Mouse (Mus musculus): ENCODE data around the gene Atf7.
"Not testable (repeated sequence)": the region's sequence is repeated elsewhere in the genome, so short reads cannot be mapped to it uniquely, and the experiment has no call there.

The Atf7 gene

DNA sequence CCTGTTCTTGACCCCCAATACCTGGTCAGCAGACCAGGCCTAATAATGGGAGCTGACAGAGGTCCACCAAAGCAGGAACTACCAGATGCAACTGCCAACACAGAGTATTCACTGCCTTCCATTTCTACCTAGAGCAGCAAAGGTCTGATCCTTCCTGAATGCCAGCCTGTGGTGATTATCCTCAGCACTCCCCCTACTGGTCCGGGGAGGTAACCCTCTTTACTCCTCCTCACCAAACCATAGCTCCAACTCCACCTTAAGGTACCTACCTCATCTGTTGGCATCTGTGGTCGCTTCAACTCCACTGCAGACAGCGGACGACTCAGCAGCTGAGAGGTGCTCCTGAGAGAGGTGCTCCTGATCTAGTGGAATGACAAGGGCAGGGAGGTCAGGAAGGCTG is 40.2 kb upstream of the Atf7 start:
- Histone ChIP-seq H3K27me3 (ENCODE audit: insufficient read depth, low read length) (no peaks in the 10 kb centered on the region), H3K4me3 (replicated peaks; ENCODE audit: low read length) (no peak overlapping the region), H3K36me3 (ENCODE audit: insufficient read depth, low read length) (peaks cover 92% of the 10 kb centered on the region), H3K9me3 (ENCODE audit: low read length) (no peaks in the 10 kb centered on the region), H3K4me1 (replicated peaks; ENCODE audit: low read depth, low read length) (peaks cover 52% of the 10 kb centered on the region)
- TF ChIP-seq CTCF (conservative IDR thresholded peaks at IDR 0.05; ENCODE audit: low read length) = peak; percentile 81
- no peak for TF ChIP-seq NANOG (IDR thresholded peaks at IDR 0.05; ENCODE audit: borderline replicate concordance, low read length)
- TF ChIP-seq POU5F1 (IDR thresholded peaks at IDR 0.05; ENCODE audit: borderline replicate concordance, low read length) = no peak

- no peak overlapping the region for H3K4me3 ChIP-seq (replicated peaks; ENCODE audit: low read length)
- peaks cover 52% of the 10 kb centered on the region for H3K4me1 ChIP-seq (replicated peaks; ENCODE audit: low read depth, low read length)
- no peaks in the 10 kb centered on the region for H3K9me3 ChIP-seq (ENCODE audit: low read length)
- TF ChIP-seq NANOG (IDR thresholded peaks at IDR 0.05; ENCODE audit: borderline replicate concordance, low read length) (no peak), POU5F1 (IDR thresholded peaks at IDR 0.05; ENCODE audit: borderline replicate concordance, low read length) (no peak), CTCF (conservative IDR thresholded peaks at IDR 0.05; ENCODE audit: low read length) (no peak)
- H3K27me3 ChIP-seq (ENCODE audit: insufficient read depth, low read length) = no peaks in the 10 kb centered on the region
- H3K36me3 ChIP-seq (ENCODE audit: insufficient read depth, low read length) = peaks cover 96% of the 10 kb centered on the region
These were observed 38.6 kb upstream of the Atf7 start for GRCm38 (mm10) chr15:102663825-102664224.

GRCm38 (mm10) chr15:102662601-102663000 is 37.3 kb upstream of the Atf7 start:
- peaks cover 84% of the 10 kb centered on the region for H3K36me3 ChIP-seq (ENCODE audit: insufficient read depth, low read length)
- peaks cover 45% of the 10 kb centered on the region for H3K4me1 ChIP-seq (replicated peaks; ENCODE audit: low read depth, low read length)

GRCm38 (mm10) chr15:102657926-102658381 is 32.7 kb upstream of the Atf7 start:
- Histone ChIP-seq H3K4me3 (replicated peaks; ENCODE audit: low read length) (no peak overlapping the region), H3K27me3 (ENCODE audit: insufficient read depth, low read length) (no peaks in the 10 kb centered on the region; the same call in 1 of the 2 replicates), H3K9me3 (ENCODE audit: low read length) (no peaks in the 10 kb centered on the region), H3K36me3 (ENCODE audit: insufficient read depth, low read length) (peaks cover 38% of the 10 kb centered on the region), H3K4me1 (replicated peaks; ENCODE audit: low read depth, low read length) (peaks cover 27% of the 10 kb centered on the region)
- no peak for TF ChIP-seq POU5F1 (IDR thresholded peaks at IDR 0.05; ENCODE audit: borderline replicate concordance, low read length)
- no peak for TF ChIP-seq CTCF (conservative IDR thresholded peaks at IDR 0.05; ENCODE audit: low read length)
- TF ChIP-seq NANOG (IDR thresholded peaks at IDR 0.05; ENCODE audit: borderline replicate concordance, low read length) = no peak

More at GRCm38 (mm10) chr15:102662601-102663000, 37.3 kb upstream of the Atf7 start:
- not testable (repeated sequence) for H3K4me3 ChIP-seq (replicated peaks; ENCODE audit: low read length); H3K9me3 ChIP-seq (ENCODE audit: low read length); H3K27me3 ChIP-seq (ENCODE audit: insufficient read depth, low read length)

- peaks cover 25% of the 10 kb centered on the region for H3K36me3 ChIP-seq (ENCODE audit: insufficient read depth, low read length)
- no peak for TF ChIP-seq NANOG (IDR thresholded peaks at IDR 0.05; ENCODE audit: borderline replicate concordance, low read length)
- no peak for TF ChIP-seq CTCF (conservative IDR thresholded peaks at IDR 0.05; ENCODE audit: low read length)
- no peak for TF ChIP-seq POU5F1 (IDR thresholded peaks at IDR 0.05; ENCODE audit: borderline replicate concordance, low read length)
- no peaks in the 10 kb centered on the region; the same call in 1 of the 2 replicates for H3K27me3 ChIP-seq (ENCODE audit: insufficient read depth, low read length)
- no peaks in the 10 kb centered on the region for H3K9me3 ChIP-seq (ENCODE audit: low read length)
- H3K4me3 ChIP-seq (replicated peaks; ENCODE audit: low read length) = no peak overlapping the region
- H3K4me1 ChIP-seq (replicated peaks; ENCODE audit: low read depth, low read length) = peaks cover 27% of the 10 kb centered on the region
These were observed 31.4 kb upstream of the Atf7 start for GRCm38 (mm10) chr15:102656658-102657057.

GRCm38 (mm10) chr15:102651928-102652660 is 26.8 kb upstream of the Atf7 start:
- H3K27me3 ChIP-seq (ENCODE audit: insufficient read depth, low read length); H3K4me3 ChIP-seq (replicated peaks; ENCODE audit: low read length); H3K4me1 ChIP-seq (replicated peaks; ENCODE audit: low read depth, low read length); H3K36me3 ChIP-seq (ENCODE audit: insufficient read depth, low read length); H3K9me3 ChIP-seq (ENCODE audit: low read length): not testable (repeated sequence)

- H3K36me3 ChIP-seq (ENCODE audit: insufficient read depth, low read length) = no peaks in the 10 kb centered on the region
- H3K4me1 ChIP-seq (replicated peaks; ENCODE audit: low read depth, low read length) = peaks cover 3% of the 10 kb centered on the region; the same call in 1 of the 2 replicates
- H3K9me3 ChIP-seq (ENCODE audit: low read length) = no peaks in the 10 kb centered on the region
- H3K27me3 ChIP-seq (ENCODE audit: insufficient read depth, low read length) = no peaks in the 10 kb centered on the region
- TF ChIP-seq POU5F1 (IDR thresholded peaks at IDR 0.05; ENCODE audit: borderline replicate concordance, low read length) (no peak), NANOG (IDR thresholded peaks at IDR 0.05; ENCODE audit: borderline replicate concordance, low read length) (no peak), CTCF (conservative IDR thresholded peaks at IDR 0.05; ENCODE audit: low read length) (no peak)
- H3K4me3 ChIP-seq (replicated peaks; ENCODE audit: low read length) = no peak overlapping the region
These were observed 25.8 kb upstream of the Atf7 start for GRCm38 (mm10) chr15:102651107-102651506.

- H3K4me3 ChIP-seq (replicated peaks; ENCODE audit: low read length) = no peak overlapping the region
- TF ChIP-seq POU5F1 (IDR thresholded peaks at IDR 0.05; ENCODE audit: borderline replicate concordance, low read length) = no peak
- no peak for TF ChIP-seq NANOG (IDR thresholded peaks at IDR 0.05; ENCODE audit: borderline replicate concordance, low read length)
- no peak for TF ChIP-seq CTCF (conservative IDR thresholded peaks at IDR 0.05; ENCODE audit: low read length)
- no peaks in the 10 kb centered on the region for H3K36me3 ChIP-seq (ENCODE audit: insufficient read depth, low read length)
- peaks cover 21% of the 10 kb centered on the region for H3K27me3 ChIP-seq (ENCODE audit: insufficient read depth, low read length)
- H3K4me1 ChIP-seq (replicated peaks; ENCODE audit: low read depth, low read length) = no peaks in the 10 kb centered on the region
- H3K9me3 ChIP-seq (ENCODE audit: low read length) = peaks cover 9% of the 10 kb centered on the region
These were observed 10.6 kb upstream of the Atf7 start for GRCm38 (mm10) chr15:102635817-102636216.

DNA sequence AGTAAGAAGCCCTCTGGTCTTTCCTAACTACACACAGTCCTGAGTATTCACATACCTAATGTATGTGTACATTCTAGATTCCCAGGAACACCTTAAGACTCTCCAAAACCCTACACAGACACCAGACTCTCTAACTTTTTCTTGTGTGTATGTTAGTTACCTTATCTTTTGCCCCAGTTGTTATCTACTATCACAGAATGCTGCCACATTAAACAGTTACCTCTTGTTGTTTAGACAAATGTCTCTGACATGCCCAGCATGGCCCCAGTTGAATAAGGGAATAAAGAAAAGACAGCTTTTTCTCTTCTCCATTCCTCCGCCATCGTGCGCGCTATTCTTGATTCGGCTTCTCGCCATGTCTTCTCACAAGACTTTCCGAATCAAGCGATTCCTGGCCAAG is 9.4 kb upstream of the Atf7 start:
- Histone ChIP-seq H3K36me3 (ENCODE audit: insufficient read depth, low read length) (no peaks in the 10 kb centered on the region), H3K9me3 (ENCODE audit: low read length) (peaks cover 9% of the 10 kb centered on the region), H3K27me3 (ENCODE audit: insufficient read depth, low read length) (peaks cover 21% of the 10 kb centered on the region), H3K4me1 (replicated peaks; ENCODE audit: low read depth, low read length) (no peaks in the 10 kb centered on the region), H3K4me3 (replicated peaks; ENCODE audit: low read length) (no peak overlapping the region)
- TF ChIP-seq NANOG (IDR thresholded peaks at IDR 0.05; ENCODE audit: borderline replicate concordance, low read length) (no peak), POU5F1 (IDR thresholded peaks at IDR 0.05; ENCODE audit: borderline replicate concordance, low read length) (no peak), CTCF (conservative IDR thresholded peaks at IDR 0.05; ENCODE audit: low read length) (no peak)

Data from E14TG2a.4 (cell line).